Mouse (Mus musculus) MEL (cell line): ENCODE data around the gene Ablim1.

Experiments used
- CHD2 ChIP-seq: IDR thresholded peaks from 2 replicates; pipeline ENCODE4 v1.6.1; 2011; ENCODE audit warnings: low read length, improper control_type of control experiment
- CTCF ChIP-seq, 3 experiments: IDR thresholded peaks in 2 of 3; conservative IDR thresholded peaks in 1 of 3; 2 replicates each; pipeline ENCODE4 v1.5.1; 2011 to 2012; ENCODE audit warnings: low read length in 3 of 3, low read depth in 2 of 3, mild to moderate bottlenecking in 2 of 3, improper control_type of control experiment in 1 of 3, inconsistent platforms in 1 of 3, mixed read lengths in 1 of 3, moderate library complexity in 1 of 3; ENCODE audit not compliant: control insufficient read depth in 1 of 3, insufficient read depth in 1 of 3, poor library complexity in 1 of 3, severe bottlenecking in 1 of 3
- EP300 ChIP-seq, 2 experiments: IDR thresholded peaks; 2 replicates each; pipeline ENCODE4 v1.6.1; 2011; ENCODE audit warnings: improper control_type of control experiment in 2 of 2, low read length in 2 of 2, low read depth in 1 of 2, mild to moderate bottlenecking in 1 of 2
- KAT2A ChIP-seq: conservative IDR thresholded peaks from 2 replicates; pipeline ENCODE4 v1.6.1; 2012; ENCODE audit warnings: low read depth, low read length, improper control_type of control experiment, inconsistent platforms
- MAFK ChIP-seq: IDR thresholded peaks from 2 replicates; pipeline ENCODE4 v1.6.1; 2011; ENCODE audit warnings: low read depth, mild to moderate bottlenecking, low read length, improper control_type of control experiment, borderline replicate concordance
- MYB ChIP-seq: IDR thresholded peaks from 2 replicates; pipeline ENCODE4 v1.6.1; 2011; ENCODE audit warnings: mild to moderate bottlenecking, low read depth, low read length, improper control_type of control experiment
- NELFE ChIP-seq: IDR thresholded peaks from 2 replicates; pipeline ENCODE4 v1.6.1; 2011; ENCODE audit warnings: low read depth, low read length, improper control_type of control experiment
- POLR2A ChIP-seq, 2 experiments: IDR thresholded peaks; 2 replicates each; pipeline ENCODE4 v1.6.1; 2011 to 2012; ENCODE audit warnings: low read length in 2 of 2, mild to moderate bottlenecking in 2 of 2, control low read depth in 1 of 2, improper control_type of control experiment in 1 of 2, low read depth in 1 of 2, moderate library complexity in 1 of 2; ENCODE audit not compliant: control insufficient read depth in 1 of 2, insufficient read depth in 1 of 2, poor library complexity in 1 of 2
- POLR2AphosphoS5 ChIP-seq: IDR thresholded peaks from 2 replicates; pipeline ENCODE4 v1.6.1; 2012; ENCODE audit warnings: low read depth, borderline replicate concordance, mild to moderate bottlenecking, inconsistent platforms, low read length, moderate library complexity, mixed read lengths
- SIN3A ChIP-seq: IDR thresholded peaks from 2 replicates; pipeline ENCODE4 v1.6.1; 2012; ENCODE audit warnings: low read length, improper control_type of control experiment, inconsistent platforms
- TBP ChIP-seq: IDR thresholded peaks from 2 replicates; pipeline ENCODE4 v1.8.0; 2011; ENCODE audit warnings: low read depth, low read length, improper control_type of control experiment

- TF ChIP-seq POLR2AphosphoS5 (no peak), MAFK (no peak), NELFE (no peak), TBP (no peak), CTCF (IDR thresholded peaks at IDR 0.05 in 2 of 3, conservative IDR thresholded peaks at IDR 0.05 in 1 of 3; ENCODE audit: control insufficient read depth in 1 of 3, insufficient read depth in 1 of 3, low read depth in 2 of 3, low read length in 3 of 3, poor library complexity in 1 of 3, severe bottlenecking in 1 of 3) (peak; percentile 66 to 81 (median 76)), KAT2A (no peak), POLR2A (IDR thresholded peaks at IDR 0.05; ENCODE audit: control insufficient read depth in 1 of 2, insufficient read depth in 1 of 2, low read depth in 1 of 2, low read length in 2 of 2, poor library complexity in 1 of 2) (no peak), SIN3A (no peak), MYB (no peak), CHD2 (no peak), EP300 (IDR thresholded peaks at IDR 0.05; ENCODE audit: low read depth in 1 of 2, low read length in 2 of 2) (no peak)
Measured at GRCm38 (mm10) chr19:57325748-57326300, 11.1 kb upstream of the Ablim1 start.
